Mouse (Mus musculus) adrenal gland, postnatal 36 days (tissue): ENCODE measurements around the gene Lipt2. TPM values are rescaled to one million over a fixed set of nuclear protein-coding genes. Genes with fewer than 3 reads are reported as not detected.

Experiments used
- DNase-seq, 2 experiments: peaks; one replicate each; pipeline ENCODE4 v3.0.0; 2021; ENCODE audit warnings: mixed read lengths in 1 of 2
- total RNA-seq, 2 experiments: library from RNA; stranded (reverse); gene quantifications; 2 replicates each; pipeline ENCODE4 v1.2.3; 2021

Gene Lipt2
- total RNA-seq, 2 experiments from 2014 or later, result 3.8 to 5.3 TPM

- no peak for DNase-seq
These were observed 11.7 kb downstream of the Lipt2 start for GRCm38 (mm10) chr7:100170756-100171155.

GRCm38 (mm10) chr7:100176269-100176668 lies 17.2 kb downstream of the Lipt2 start, which contains the start of gene Kcne3:
Gene Kcne3 (plus strand): TSS chr7:100176502.
- no peak for DNase-seq

GRCm38 (mm10) chr7:100178016-100178890 lies 19.2 kb downstream of the Lipt2 start:
- peak; percentile 66 to 76 for DNase-seq

GRCm38 (mm10) chr7:100178891-100179233 lies 19.8 kb downstream of the Lipt2 start:
- peak in 1 of 2 experiments; percentile 20 for DNase-seq

- no peak for DNase-seq
These were observed 20.3 kb downstream of the Lipt2 start for GRCm38 (mm10) chr7:100179394-100179793.

GRCm38 (mm10) chr7:100179836-100180407 lies 20.8 kb downstream of the Lipt2 start:
- DNase-seq, result no peak

GRCm38 (mm10) chr7:100181176-100181575 lies 22.1 kb downstream of the Lipt2 start:
- DNase-seq, result no peak

- no peak for DNase-seq
These were observed 22.5 kb downstream of the Lipt2 start for GRCm38 (mm10) chr7:100181614-100182013.

- no peak for DNase-seq
These were observed 23.3 kb downstream of the Lipt2 start for GRCm38 (mm10) chr7:100182388-100182787.

GRCm38 (mm10) chr7:100187601-100188000 lies 28.5 kb downstream of the Lipt2 start:
- DNase-seq, result peak; percentile 52 to 61

- DNase-seq, result no peak
These were observed 31.1 kb downstream of the Lipt2 start for GRCm38 (mm10) chr7:100190167-100190566.

- peak; percentile 59 to 84 for DNase-seq
These were observed 31.7 kb downstream of the Lipt2 start for GRCm38 (mm10) chr7:100190778-100191177.

- DNase-seq, result no peak
These were observed 42.1 kb downstream of the Lipt2 start for GRCm38 (mm10) chr7:100201191-100201590.

- peak in 1 of 2 experiments; percentile 13 for DNase-seq
These were observed 44.5 kb downstream of the Lipt2 start for GRCm38 (mm10) chr7:100203616-100204015.

- no peak for DNase-seq
These were observed 45.8 kb downstream of the Lipt2 start for GRCm38 (mm10) chr7:100204871-100205270.

GRCm38 (mm10) chr7:100206144-100206543 lies 47.1 kb downstream of the Lipt2 start:
- DNase-seq, result no peak

- peak in 1 of 2 experiments; percentile 8 for DNase-seq
These were observed 48.8 kb downstream of the Lipt2 start for GRCm38 (mm10) chr7:100207886-100208285.

Other genes starting within 250 kb of the Lipt2 start
- 10 to 100 TPM; 14.2 to 21.6 TPM for gene Rnf169, start 178.8 kb upstream of the Lipt2 start, total RNA-seq
- gene Chrdl2, start 153.1 kb upstream of the Lipt2 start, total RNA-seq, result not detected
- 10 to 100 TPM; 21.5 to 22.3 TPM for gene Pold3, start 37.7 kb upstream of the Lipt2 start, total RNA-seq
- gene Kcne3, start 17.2 kb downstream of the Lipt2 start, total RNA-seq, result 1 to 10 TPM in 1 of 2 experiments, under 1 TPM in 1; 0.99 to 1.5 TPM
- 1 to 10 TPM; 5.7 to 8.9 TPM for gene Pgm2l1, start 68.1 kb downstream of the Lipt2 start, total RNA-seq
- 1 to 10 TPM; 1.2 to 1.4 TPM for gene P4ha3, start 126.2 kb downstream of the Lipt2 start, total RNA-seq
- 10 to 100 TPM; 20.8 to 21.0 TPM for gene C2cd3, start 213.0 kb downstream of the Lipt2 start, total RNA-seq
- 10 to 100 TPM; 53.8 to 67.6 TPM for gene Ppme1, start 213.0 kb downstream of the Lipt2 start, total RNA-seq